Mouse (Mus musculus): ENCODE results near the gene Plcd3.

DNA sequence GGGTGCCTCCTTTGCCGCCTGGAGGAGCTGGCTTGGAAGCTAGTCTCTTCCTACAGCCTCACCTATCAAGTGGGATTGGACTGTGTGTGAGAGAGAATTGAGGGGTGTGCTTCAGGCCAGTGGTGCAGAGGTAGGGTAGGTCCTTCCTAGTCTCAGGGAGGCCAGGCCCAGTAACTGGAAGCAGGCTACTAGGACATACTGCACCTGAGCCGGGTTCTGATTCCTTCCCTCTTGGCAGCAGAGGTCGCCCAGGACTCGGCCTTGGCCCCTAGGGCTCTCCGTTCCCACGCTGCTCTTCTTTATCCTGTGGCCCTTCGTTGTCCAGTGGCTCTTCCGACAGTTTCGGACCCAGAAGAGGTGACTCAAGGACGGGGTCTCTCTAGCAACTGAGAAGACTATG, 9.8 kb upstream of the Plcd3 start:
- TF ChIP-seq CTCF (IDR thresholded peaks at IDR 0.05; ENCODE audit: borderline replicate concordance, insufficient read depth, low read depth, low read length) (no peak), POLR2A (IDR thresholded peaks at IDR 0.05; ENCODE audit: borderline replicate concordance, insufficient read depth, low read length) (no peak)
